Mouse (Mus musculus): Measurements from ENCODE around the gene Sorbs1. TPM values are rescaled to one million over a fixed set of nuclear protein-coding genes. Genes with fewer than 3 reads are reported as not detected.

Gene Sorbs1
- polyA plus RNA-seq, 1 experiment from 2014 or later = 111 TPM

- Histone ChIP-seq H3K9ac (ENCODE audit: low read length) (no peak overlapping the region), H3K27me3 (ENCODE audit: control insufficient read depth, insufficient read depth, low read length) (no peaks in the 10 kb centered on the region), H3K9me3 (ENCODE audit: control insufficient read depth, low read length) (no peaks in the 10 kb centered on the region), H3K4me1 (replicated peaks; ENCODE audit: control insufficient read depth, insufficient read depth) (peaks cover 7% of the 10 kb centered on the region; the same call in 1 of the 2 replicates), H3K27ac (replicated peaks) (peak overlapping the region; percentile 75), H3K4me3 (ENCODE audit: low read depth, low read length) (no peak overlapping the region), H3K4me2 (replicated peaks; ENCODE audit: low read depth) (no peak overlapping the region), H3K36me3 (ENCODE audit: control insufficient read depth, insufficient read depth, low read length) (no peaks in the 10 kb centered on the region)
- 22% methylated on average over 7 of the region's 7 CpGs for WGBS
- peak; percentile 78 for DNase-seq (ENCODE audit: low spot score)
- TF ChIP-seq CTCF (IDR thresholded peaks at IDR 0.05; ENCODE audit: low read depth) (no peak), EP300 (optimal IDR thresholded peaks at IDR 0.05) (peak; percentile 41)
- ATAC-seq (ENCODE audit: low FRiP score, low TSS enrichment) = peak; percentile 91
Observed at GRCm38 (mm10) chr19:40401213-40401612, 112.4 kb downstream of the Sorbs1 start.

GRCm38 (mm10) chr19:40400426-40401030, 113.1 kb downstream of the Sorbs1 start:
- ATAC-seq (ENCODE audit: low FRiP score, low TSS enrichment) = no peak
- DNase-seq (ENCODE audit: low spot score) = no peak
- H3K27ac ChIP-seq (replicated peaks) = peak overlapping the region; percentile 75; the same call in 1 of the 2 replicates
- H3K4me2 ChIP-seq (replicated peaks; ENCODE audit: low read depth) = no peak overlapping the region
- TF ChIP-seq EP300 (optimal IDR thresholded peaks at IDR 0.05) (no peak), CTCF (IDR thresholded peaks at IDR 0.05; ENCODE audit: low read depth) (no peak)
- H3K4me1 ChIP-seq (replicated peaks; ENCODE audit: control insufficient read depth, insufficient read depth) = peaks cover 8% of the 10 kb centered on the region; the same call in 1 of the 2 replicates
- H3K27me3 ChIP-seq (ENCODE audit: control insufficient read depth, insufficient read depth, low read length) = no peaks in the 10 kb centered on the region
- H3K4me3 ChIP-seq (ENCODE audit: low read depth, low read length) = no peak overlapping the region
- no peak overlapping the region for H3K9ac ChIP-seq (ENCODE audit: low read length)
- H3K9me3 ChIP-seq (ENCODE audit: control insufficient read depth, low read length) = no peaks in the 10 kb centered on the region
- WGBS = 43% methylated on average over 11 of the region's 11 CpGs
- H3K36me3 ChIP-seq (ENCODE audit: control insufficient read depth, insufficient read depth, low read length) = no peaks in the 10 kb centered on the region

DNA sequence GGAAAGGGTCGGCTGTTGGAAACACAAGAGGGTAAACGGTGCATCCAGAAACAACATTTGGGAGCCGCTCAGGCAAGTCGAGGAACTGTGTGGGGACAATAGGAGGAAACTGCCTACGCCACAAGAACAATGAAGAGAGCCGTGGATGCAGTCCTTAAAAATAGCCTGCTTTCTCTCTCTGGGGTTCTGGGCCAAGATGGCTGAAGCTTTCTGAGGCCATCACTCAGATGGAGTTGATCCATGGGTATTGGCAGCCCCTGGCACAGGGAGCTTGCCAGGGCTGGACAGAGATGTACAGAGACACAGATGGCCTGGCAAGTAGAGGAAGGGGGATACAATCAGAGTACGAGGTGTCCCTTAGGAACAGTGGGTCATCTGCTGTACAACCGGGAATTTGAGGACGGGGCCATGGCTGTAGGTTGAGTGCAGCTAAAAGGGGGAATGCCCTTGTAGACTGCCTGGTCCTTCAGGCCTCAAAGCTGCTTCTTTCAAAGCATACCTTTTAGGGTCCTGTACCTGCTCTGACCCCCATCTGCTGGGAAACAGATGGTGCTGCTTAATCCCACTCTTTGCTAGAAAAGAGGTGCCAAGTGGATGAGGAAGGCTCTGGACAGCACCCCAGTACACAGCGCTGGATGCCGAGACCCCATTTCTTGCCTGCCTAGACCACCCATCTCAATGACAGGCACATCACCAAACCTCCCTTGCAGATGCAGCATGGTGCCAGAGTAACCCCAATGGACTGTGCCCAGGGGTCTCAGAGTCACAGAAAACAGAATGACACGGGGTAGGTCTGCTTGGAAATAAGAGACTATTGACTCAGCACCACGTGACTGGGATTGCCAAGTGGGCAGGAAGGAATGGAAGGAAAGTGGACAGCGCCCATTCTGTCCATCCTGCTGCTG, 117.6 kb downstream of the Sorbs1 start:
- H3K9me3 ChIP-seq (ENCODE audit: control insufficient read depth, low read length) = no peaks in the 10 kb centered on the region
- H3K27ac ChIP-seq (replicated peaks) = peak overlapping the region; percentile 81
- H3K4me2 ChIP-seq (replicated peaks; ENCODE audit: low read depth) = no peak overlapping the region
- no peak for TF ChIP-seq EP300 (optimal IDR thresholded peaks at IDR 0.05)
- no peak for TF ChIP-seq CTCF (IDR thresholded peaks at IDR 0.05; ENCODE audit: low read depth)
- no peaks in the 10 kb centered on the region; the same call in 1 of the 2 replicates for H3K36me3 ChIP-seq (ENCODE audit: control insufficient read depth, insufficient read depth, low read length)
- no peak overlapping the region for H3K9ac ChIP-seq (ENCODE audit: low read length)
- no peaks in the 10 kb centered on the region for H3K27me3 ChIP-seq (ENCODE audit: control insufficient read depth, insufficient read depth, low read length)
- H3K4me1 ChIP-seq (replicated peaks; ENCODE audit: control insufficient read depth, insufficient read depth) = peaks cover 5% of the 10 kb centered on the region
- ATAC-seq (ENCODE audit: low FRiP score, low TSS enrichment) (no peak), DNase-seq (ENCODE audit: low spot score) (no peak)
- 71% methylated on average over 14 of the region's 14 CpGs for WGBS
- no peak overlapping the region for H3K4me3 ChIP-seq (ENCODE audit: low read depth, low read length)

- Histone ChIP-seq H3K4me3 (ENCODE audit: low read depth, low read length) (no peak overlapping the region), H3K9me3 (ENCODE audit: control insufficient read depth, low read length) (no peaks in the 10 kb centered on the region), H3K27ac (replicated peaks) (peak overlapping the region; percentile 81), H3K27me3 (ENCODE audit: control insufficient read depth, insufficient read depth, low read length) (no peaks in the 10 kb centered on the region), H3K36me3 (ENCODE audit: control insufficient read depth, insufficient read depth, low read length) (no peaks in the 10 kb centered on the region; the same call in 1 of the 2 replicates), H3K4me1 (replicated peaks; ENCODE audit: control insufficient read depth, insufficient read depth) (peaks cover 3% of the 10 kb centered on the region), H3K9ac (ENCODE audit: low read length) (no peak overlapping the region; the same call in 1 of the 2 replicates), H3K4me2 (replicated peaks; ENCODE audit: low read depth) (no peak overlapping the region)
- DNase-seq (ENCODE audit: low spot score) (no peak), ATAC-seq (ENCODE audit: low FRiP score, low TSS enrichment) (no peak)
- 79% methylated on average over 12 of the region's 12 CpGs for WGBS
- TF ChIP-seq EP300 (optimal IDR thresholded peaks at IDR 0.05) (no peak), CTCF (IDR thresholded peaks at IDR 0.05; ENCODE audit: low read depth) (no peak)
Observed at GRCm38 (mm10) chr19:40395321-40395695, 118.3 kb downstream of the Sorbs1 start.

DNA sequence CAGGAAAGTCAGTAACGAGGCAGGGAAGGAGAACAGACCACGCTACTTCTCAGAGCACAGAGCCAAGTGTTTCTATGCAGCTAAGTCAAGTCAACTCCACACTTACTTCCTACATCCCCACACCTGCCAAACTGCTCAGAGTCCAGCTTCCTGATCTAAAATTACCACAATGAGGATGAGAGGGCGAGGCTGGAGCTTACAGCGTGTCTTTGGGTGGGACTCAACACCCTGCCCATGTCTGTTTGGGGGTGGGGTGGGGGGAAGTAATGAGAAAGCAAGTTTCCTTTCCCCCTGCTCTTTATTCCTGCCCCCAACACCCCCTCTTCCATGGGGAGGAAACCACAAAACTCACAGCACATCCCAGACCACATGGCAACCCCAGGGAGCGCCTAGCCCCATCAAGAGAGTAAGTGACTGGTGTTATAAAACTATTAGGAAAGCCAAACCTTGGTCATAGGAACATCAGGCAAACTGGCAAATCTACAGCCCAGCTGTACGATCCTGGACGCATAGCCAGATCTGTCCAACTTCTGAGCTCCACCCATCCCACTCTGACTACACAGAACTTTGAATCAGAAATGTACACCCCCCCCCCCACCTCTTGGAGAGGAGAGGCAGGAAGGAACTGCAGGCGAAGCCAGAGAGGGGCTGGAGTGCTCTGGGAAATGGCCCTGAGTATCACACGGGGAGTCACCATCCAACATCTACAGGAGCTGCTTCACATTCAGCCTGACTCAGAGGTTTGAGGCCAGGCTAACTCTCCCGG, 118.8 kb downstream of the Sorbs1 start:
- 31% methylated on average over 10 of the region's 10 CpGs for WGBS
- Histone ChIP-seq H3K36me3 (ENCODE audit: control insufficient read depth, insufficient read depth, low read length) (no peaks in the 10 kb centered on the region; the same call in 1 of the 2 replicates), H3K4me3 (ENCODE audit: low read depth, low read length) (no peak overlapping the region), H3K4me1 (replicated peaks; ENCODE audit: control insufficient read depth, insufficient read depth) (peaks cover 3% of the 10 kb centered on the region), H3K4me2 (replicated peaks; ENCODE audit: low read depth) (no peak overlapping the region), H3K27me3 (ENCODE audit: control insufficient read depth, insufficient read depth, low read length) (no peaks in the 10 kb centered on the region), H3K27ac (replicated peaks) (peak overlapping the region; percentile 81), H3K9ac (ENCODE audit: low read length) (no peak overlapping the region), H3K9me3 (ENCODE audit: control insufficient read depth, low read length) (no peaks in the 10 kb centered on the region)
- TF ChIP-seq EP300 (optimal IDR thresholded peaks at IDR 0.05) = no peak
- TF ChIP-seq CTCF (IDR thresholded peaks at IDR 0.05; ENCODE audit: low read depth) = no peak
- DNase-seq (ENCODE audit: low spot score) (peak; percentile 26), ATAC-seq (ENCODE audit: low FRiP score, low TSS enrichment) (peak; percentile 51; the same call in 1 of the 2 replicates)

Measured in stomach, postnatal 0 days (tissue).